Mouse (Mus musculus) MEL (cell line): ENCODE measurements around the gene Coro1b.

Source experiments
- CTCF ChIP-seq, 3 experiments: IDR thresholded peaks in 2 of 3; conservative IDR thresholded peaks in 1 of 3; 2 replicates each; pipeline ENCODE4 v1.5.1; 2011 to 2012; ENCODE audit warnings: low read length in 3 of 3, low read depth in 2 of 3, mild to moderate bottlenecking in 2 of 3, improper control_type of control experiment in 1 of 3, inconsistent platforms in 1 of 3, mixed read lengths in 1 of 3, moderate library complexity in 1 of 3; ENCODE audit not compliant: control insufficient read depth in 1 of 3, insufficient read depth in 1 of 3, poor library complexity in 1 of 3, severe bottlenecking in 1 of 3
- POLR2A ChIP-seq, 2 experiments: IDR thresholded peaks; 2 replicates each; pipeline ENCODE4 v1.6.1; 2011 to 2012; ENCODE audit warnings: low read length in 2 of 2, mild to moderate bottlenecking in 2 of 2, control low read depth in 1 of 2, improper control_type of control experiment in 1 of 2, low read depth in 1 of 2, moderate library complexity in 1 of 2; ENCODE audit not compliant: control insufficient read depth in 1 of 2, insufficient read depth in 1 of 2, poor library complexity in 1 of 2
- TAL1 ChIP-seq: IDR thresholded peaks from 2 replicates; pipeline ENCODE4 v1.6.1; 2012; ENCODE audit warnings: mild to moderate bottlenecking, inconsistent platforms, low read length, moderate library complexity, mixed read lengths
- ZC3H11A ChIP-seq: IDR thresholded peaks from 2 replicates; pipeline ENCODE4 v1.6.1; 2012; ENCODE audit warnings: low read depth, mild to moderate bottlenecking, inconsistent platforms, low read length, improper control_type of control experiment

DNA sequence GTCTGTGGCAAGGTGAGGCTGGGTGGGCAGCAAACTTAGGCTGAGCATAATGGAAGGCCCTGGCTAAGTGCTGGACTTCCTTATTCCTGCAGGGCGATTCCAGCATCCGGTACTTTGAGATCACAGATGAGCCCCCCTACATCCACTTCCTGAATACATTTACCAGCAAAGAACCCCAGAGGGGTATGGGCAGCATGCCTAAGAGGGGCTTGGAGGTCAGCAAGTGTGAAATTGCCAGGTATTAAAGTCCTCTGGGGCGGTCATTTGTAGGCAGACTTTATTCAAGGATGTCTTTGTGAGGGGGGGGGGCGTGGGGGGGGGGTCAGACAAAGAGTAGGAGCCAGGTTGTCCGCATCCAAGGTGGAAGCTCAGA is 3.1 kb downstream of the Coro1b start:
- no peak for TF ChIP-seq CTCF (IDR thresholded peaks at IDR 0.05 in 2 of 3, conservative IDR thresholded peaks at IDR 0.05 in 1 of 3; ENCODE audit: control insufficient read depth in 1 of 3, insufficient read depth in 1 of 3, low read depth in 2 of 3, low read length in 3 of 3, poor library complexity in 1 of 3, severe bottlenecking in 1 of 3)
- TF ChIP-seq TAL1: no peak
- no peak for TF ChIP-seq POLR2A (IDR thresholded peaks at IDR 0.05; ENCODE audit: control insufficient read depth in 1 of 2, insufficient read depth in 1 of 2, low read depth in 1 of 2, low read length in 2 of 2, poor library complexity in 1 of 2)
- TF ChIP-seq ZC3H11A: no peak
